Mouse (Mus musculus): ENCODE measurements around the gene Tpo.

GRCm38 (mm10) chr12:30159788-30160187 lies 27.4 kb upstream of the Tpo start:
- TF ChIP-seq MYC (IDR thresholded peaks at IDR 0.05; ENCODE audit: low read depth, low read length) (no peak), RCOR1 (IDR thresholded peaks at IDR 0.05; ENCODE audit: low read depth, low read length) (no peak), ZNF384 (IDR thresholded peaks at IDR 0.05; ENCODE audit: low read depth, low read length) (no peak)
